Mouse (Mus musculus): ENCODE data around the gene Prkcz.

- no peak for TF ChIP-seq CTCF (IDR thresholded peaks at IDR 0.05; ENCODE audit: insufficient read depth, low read length)
- TF ChIP-seq POLR2A (IDR thresholded peaks at IDR 0.05; ENCODE audit: borderline replicate concordance, extremely low read depth, low read depth, low read length), result no peak
Measured at GRCm38 (mm10) chr4:155362443-155362842, 1.3 kb upstream of the Prkcz start.
